Mouse (Mus musculus) bone marrow macrophage, adult 2 months (primary cell): ENCODE measurements around the gene Itga2b.

Experiments used
- CTCF ChIP-seq: IDR thresholded peaks from 2 replicates; pipeline ENCODE4 v1.5.1; 2012; ENCODE audit warnings: low read depth, mild to moderate bottlenecking, low read length, moderate library complexity
- POLR2A ChIP-seq: IDR thresholded peaks from 2 replicates; pipeline ENCODE4 v1.6.1; 2012; ENCODE audit warnings: mild to moderate bottlenecking, low read depth, low read length, borderline replicate concordance

DNA sequence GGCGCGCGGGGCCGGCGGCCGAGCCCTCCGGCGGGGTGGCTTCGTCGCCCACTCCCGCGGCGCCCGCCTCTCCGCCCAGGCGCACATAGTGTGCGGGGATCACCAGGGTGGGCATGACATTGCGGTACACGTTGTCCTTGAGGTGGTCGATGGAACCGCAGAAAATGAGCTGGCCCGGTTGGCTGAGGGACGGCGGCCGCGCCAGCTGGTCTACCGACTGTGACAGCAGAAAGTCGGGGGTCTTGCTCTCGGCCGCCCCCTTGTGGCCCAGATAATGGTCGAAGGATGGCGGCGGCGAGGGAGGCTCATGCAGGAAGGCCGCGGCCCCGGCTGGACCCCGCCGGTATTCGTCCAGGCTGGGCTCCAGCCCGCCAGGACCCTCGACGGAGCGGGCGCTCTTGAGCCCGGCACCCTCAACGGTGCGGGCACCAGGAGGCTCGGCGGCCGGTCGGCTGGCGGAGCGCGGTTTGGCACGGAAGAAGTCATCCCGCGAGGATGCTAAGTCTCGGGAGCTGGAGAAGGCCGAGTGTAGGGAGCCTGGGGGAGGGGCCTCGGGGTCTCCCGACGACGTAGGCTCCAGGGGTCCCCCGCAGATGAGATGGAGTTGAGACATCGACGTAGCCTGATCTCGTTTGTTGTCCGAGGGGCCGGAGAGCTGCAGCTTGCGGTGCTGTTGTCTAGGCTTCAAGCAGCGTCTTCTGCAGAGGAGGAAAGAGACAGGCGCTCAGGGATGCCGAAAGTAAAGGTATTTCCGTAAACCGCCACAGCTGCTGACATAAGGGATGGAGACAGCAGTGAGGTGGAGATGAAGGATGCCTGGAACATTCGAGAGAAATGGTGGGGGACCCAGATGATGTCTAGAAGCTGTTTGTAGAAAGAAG, 31.5 kb downstream of the Itga2b start:
- TF ChIP-seq CTCF (no peak), POLR2A (no peak)
